Mouse (Mus musculus) gastrocnemius, postnatal 14 days (tissue): ENCODE results near the gene Tkt. TPM values are rescaled to one million over a fixed set of nuclear protein-coding genes. Genes with fewer than 3 reads are reported as not detected.

Experiments used
- DNase-seq: peaks from one replicate; pipeline ENCODE4 v3.0.0; 2021; ENCODE audit warnings: mixed read lengths
- intact Hi-C: fragments of 180-260 bp; cut with DNase I; formaldehyde crosslinking; loops from one replicate; pipeline ENCODE4 v1.15.1; 2025; ENCODE audit warnings: low total_unique reads
- microRNA-seq, 2 experiments: library from miRNA; unstranded; fragments of <30 nt; microRNA quantifications; one replicate each; pipeline ENCODE4 v1.2.0; 2021
- total RNA-seq, 2 experiments: library from RNA; stranded (reverse); gene quantifications; 2 replicates each; pipeline ENCODE4 v1.2.3; 2021

Tkt gene
- total RNA-seq, 2 experiments from 2014 or later, result 13.7 to 19.7 TPM

DNA sequence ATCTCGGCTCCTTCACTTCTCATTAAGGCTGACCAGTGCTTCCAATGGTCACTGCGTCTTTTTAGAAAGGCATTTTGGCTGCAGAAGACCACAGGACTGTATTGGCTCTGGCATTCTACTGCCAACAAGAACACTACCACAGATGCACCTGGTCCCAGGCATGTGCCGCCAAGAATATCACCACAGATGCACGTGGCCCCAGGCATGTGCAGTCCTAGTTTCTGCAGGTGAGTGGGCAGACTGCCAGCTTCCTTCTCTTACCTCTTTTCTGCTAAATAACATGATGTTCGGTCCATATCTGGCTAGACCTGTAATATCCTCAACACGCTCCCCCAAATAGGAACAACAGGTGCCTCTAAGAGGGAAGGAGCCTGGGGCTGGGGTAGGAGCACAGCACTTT is 60.0 kb downstream of the Tkt start:
- intact Hi-C loops, result no loop called here
- no peak for DNase-seq

DNA sequence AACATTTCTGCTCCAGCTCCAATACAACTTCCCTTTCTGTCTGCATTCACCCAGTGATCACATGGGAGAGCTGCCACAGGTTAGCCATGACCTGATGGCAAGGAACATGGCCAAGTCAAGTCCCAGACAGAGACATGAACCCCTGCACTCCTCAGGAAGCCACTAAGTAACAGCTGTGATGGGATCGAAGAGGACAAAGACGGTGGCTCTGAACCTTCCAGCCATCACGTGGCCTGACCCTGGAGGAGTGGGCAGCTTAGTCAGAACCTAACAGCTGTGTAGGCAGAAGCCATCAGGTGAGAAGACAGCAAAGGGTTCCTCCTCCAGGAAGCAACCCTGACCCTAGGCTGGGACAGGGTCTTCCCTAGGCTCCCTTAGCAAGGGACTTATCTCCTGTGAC is 61.3 kb downstream of the Tkt start:
- DNase-seq, result no peak
- intact Hi-C loops, result no loop called here

DNA sequence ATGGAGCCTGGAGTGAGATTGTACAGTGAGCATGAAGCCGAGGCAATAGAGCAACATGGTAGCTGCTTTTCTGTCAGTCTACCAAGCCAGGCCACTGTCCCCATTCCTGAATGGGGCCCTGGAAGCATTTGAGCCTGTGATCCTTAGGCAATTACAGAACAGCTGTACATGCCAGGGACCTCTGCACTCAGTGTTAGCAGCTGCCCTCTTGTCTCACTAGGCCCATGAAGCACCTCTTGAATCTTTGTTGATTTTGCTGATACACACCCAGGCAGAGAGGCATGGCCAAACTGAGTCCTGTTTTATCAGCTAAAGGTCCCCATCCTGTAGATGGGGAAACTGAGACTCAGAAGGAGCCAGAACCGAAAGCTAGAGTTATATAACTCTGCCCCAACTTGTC is 62.1 kb downstream of the Tkt start:
- intact Hi-C loops, result no loop called here
- no peak for DNase-seq

GRCm38 (mm10) chr14:30610940-30611339 is 62.8 kb downstream of the Tkt start:
- DNase-seq, result peak; percentile 58
- intact Hi-C loops, result no loop called here

DNA sequence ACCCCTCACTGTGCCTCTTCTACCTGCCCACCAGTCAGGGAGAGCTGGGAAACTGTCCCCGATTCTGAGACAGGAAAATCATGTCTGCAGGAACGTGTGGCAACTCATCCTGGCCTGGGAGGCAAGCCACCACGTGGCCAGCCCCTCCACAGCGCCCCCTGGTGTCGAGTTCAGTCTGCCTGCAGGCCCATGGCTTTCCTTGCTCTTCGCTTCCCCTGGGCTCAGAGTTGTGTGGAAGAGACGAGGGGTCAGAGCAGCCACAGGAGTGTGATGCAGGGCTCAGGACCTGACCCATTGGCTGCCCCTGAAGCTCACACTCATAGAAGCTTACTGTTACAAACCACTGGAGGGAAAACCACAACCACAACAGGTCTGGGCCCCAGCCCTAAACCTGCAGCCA is 64.4 kb downstream of the Tkt start:
- intact Hi-C loops, result no loop called here
- DNase-seq, result peak; percentile 88

- DNase-seq, result no peak
- intact Hi-C loops, result no loop called here
Measured at GRCm38 (mm10) chr14:30612962-30613715, 65.0 kb downstream of the Tkt start.

GRCm38 (mm10) chr14:30616751-30617150 is 68.6 kb downstream of the Tkt start:
- intact Hi-C loops, result no loop called here
- DNase-seq, result no peak

DNA sequence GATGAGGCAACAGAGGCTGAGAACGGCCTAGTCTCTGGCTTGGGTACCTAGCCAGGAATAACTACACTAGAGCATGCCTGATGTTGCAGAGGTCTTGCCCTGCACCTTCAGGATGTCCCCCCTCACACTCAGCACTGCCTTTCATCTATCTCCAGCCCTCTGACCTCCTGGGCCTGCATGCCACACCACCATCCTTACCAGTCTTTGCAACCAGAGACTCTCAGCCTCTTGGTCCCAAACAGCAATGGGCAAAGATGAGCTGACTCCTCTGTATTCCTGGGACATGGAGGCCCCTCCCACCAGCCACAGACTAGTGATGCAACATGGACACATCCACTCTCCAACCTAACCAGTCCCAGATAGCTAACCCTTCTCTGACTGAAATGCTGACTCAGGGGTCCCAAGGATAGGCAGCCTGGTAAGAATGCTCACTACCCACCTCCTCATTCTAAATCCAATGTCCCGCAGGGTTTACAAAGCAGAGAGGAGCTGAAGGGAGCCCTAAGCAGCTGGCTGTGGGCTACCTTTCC is 70.7 kb downstream of the Tkt start:
- intact Hi-C loops, result no loop called here
- DNase-seq, result no peak

- no peak for DNase-seq
- intact Hi-C loops, result no loop called here
Measured at GRCm38 (mm10) chr14:30619982-30620578, 71.9 kb downstream of the Tkt start.

DNA sequence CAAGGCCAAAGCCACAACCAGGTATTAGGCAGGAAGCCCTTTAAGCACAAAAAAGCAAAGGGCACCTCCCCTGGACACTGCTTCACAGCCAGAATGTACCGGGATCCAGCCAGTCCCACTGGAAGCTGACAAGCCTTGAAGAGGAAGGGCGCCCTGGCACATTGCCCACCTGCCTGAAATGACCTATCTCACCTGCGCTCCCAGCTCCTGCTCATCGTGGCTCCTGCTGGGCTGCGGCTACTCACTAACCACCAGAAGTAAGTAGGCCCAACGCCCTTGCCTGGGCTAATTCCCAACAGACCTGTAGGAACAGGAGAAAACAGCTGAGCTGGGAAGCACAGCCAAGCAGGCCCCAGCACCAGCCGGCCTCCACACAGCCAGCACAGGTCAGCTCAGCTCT is 74.0 kb downstream of the Tkt start:
- DNase-seq, result no peak
- intact Hi-C loops, result no loop called here

- intact Hi-C loops, result no loop called here
- DNase-seq, result no peak
Measured at GRCm38 (mm10) chr14:30622556-30622955, 74.4 kb downstream of the Tkt start.

Small RNA genes within 50 kb of the gene (microRNA-seq; reads per million reads assigned to microRNA genes)
- 0.64 to 1.0 reads per million in 2 experiments for gene Mir3076

Other genes starting within 250 kb of the Tkt start
- 1 to 10 TPM; 8.3 to 8.4 TPM for gene Dcp1a, start 68.8 kb upstream of the Tkt start, total RNA-seq
- under 1 TPM; 0.66 to 0.73 TPM for gene Cacna1d, start 56.9 kb upstream of the Tkt start, total RNA-seq
- gene Prkcd, start 77.9 kb downstream of the Tkt start, total RNA-seq, result 1 to 10 TPM; 7.8 to 9.1 TPM
- 1 to 10 TPM; 5.5 to 6.7 TPM for gene Rft1, start 106.0 kb downstream of the Tkt start, total RNA-seq
- gene Sfmbt1, start 166.5 kb downstream of the Tkt start, total RNA-seq, result 1 to 10 TPM; 7.4 to 7.9 TPM